Mouse (Mus musculus) kidney, adult 18-20 months (tissue): ENCODE measurements at regions not wholly inside any gene's neighbourhood (a gene's known extent, or its start where the extent isn't known, plus 50 kb on each side); places are given as distances from the start of the nearest gene placed in this dataset.
"Not testable (repeated sequence)": the region's sequence is repeated elsewhere in the genome, so short reads cannot be mapped to it uniquely, and the experiment has no call there.

Experiments used
- DNase-seq: peaks from one replicate; pipeline ENCODE4 v3.0.0; 2021

DNA sequence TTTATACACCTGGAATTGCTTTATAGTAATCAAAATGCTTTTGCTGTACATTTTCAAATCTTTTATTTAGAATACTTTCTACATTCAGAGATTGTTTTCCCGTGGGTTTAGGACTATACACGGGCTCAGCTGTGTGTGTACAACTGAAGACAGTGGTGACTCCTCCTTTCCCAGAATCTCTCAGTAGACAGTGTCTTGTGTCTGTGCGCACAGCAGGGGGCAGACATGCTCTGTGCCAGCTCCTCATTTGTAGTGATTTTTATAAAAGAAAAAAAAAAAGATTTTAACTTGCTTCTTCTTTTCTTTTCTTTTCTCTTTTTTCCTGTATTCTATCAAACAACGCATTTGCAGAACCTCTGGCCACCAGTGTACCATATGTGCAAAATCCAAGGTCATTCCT is 817.3 kb downstream of the Basp1 start:
- no peak for DNase-seq

DNA sequence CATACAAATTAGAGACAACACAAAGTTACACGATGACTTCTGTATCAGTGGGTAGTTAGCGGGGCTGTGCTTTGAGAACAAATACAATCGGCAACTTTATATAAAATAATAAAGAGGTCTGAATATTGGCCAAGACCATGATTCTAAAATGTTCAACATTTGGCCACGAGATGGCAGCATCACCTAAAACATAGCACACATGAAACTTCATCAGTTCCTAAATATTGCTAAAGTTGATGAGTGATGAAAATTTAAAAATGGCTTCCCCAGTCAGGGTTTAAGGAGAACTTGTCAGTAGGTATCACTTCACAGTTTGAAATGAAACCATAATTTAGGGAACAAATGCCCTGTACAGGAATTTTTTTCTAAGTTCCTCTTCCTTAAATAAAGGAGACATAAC is 824.6 kb downstream of the Basp1 start:
- DNase-seq, result peak; percentile 37

DNA sequence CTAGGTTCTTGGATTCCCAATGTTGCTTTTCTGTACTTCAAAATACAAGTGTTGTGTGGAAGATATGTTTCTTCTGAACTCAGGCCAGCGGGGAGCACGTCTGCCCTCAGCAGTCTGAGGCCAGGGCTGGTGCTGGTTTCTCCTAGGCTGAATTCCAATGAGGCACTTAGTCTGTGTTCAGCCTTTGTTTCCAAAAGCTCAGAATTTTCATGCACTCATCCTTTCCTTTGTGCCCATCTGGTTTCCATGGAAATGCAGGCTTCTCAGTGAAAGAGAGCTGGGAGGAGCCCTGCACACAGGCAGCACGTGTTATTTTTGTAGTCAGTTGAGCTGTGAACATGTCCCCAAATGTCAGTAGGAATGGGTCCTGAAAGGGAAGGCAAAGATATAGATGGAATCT is 846.6 kb downstream of the Basp1 start:
- DNase-seq, result no peak

DNA sequence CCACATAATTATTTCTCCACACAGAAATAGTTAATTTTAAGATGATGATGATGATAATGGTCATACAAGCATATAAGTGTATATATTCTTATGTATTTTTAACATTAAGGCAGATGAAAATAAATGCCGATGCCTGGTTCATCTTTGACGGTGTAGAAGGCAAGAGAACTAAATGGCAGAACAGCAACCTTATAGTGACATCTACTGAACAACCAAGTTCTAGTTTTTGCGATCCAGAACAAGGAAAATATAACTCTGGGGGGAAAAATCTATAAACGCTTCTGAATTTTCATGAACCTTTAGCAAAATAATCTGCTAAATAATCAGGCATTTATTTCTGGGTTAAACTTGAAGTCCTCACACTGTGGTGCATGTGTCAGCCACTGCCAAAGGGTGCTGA is 856.8 kb downstream of the Basp1 start:
- no peak for DNase-seq

DNA sequence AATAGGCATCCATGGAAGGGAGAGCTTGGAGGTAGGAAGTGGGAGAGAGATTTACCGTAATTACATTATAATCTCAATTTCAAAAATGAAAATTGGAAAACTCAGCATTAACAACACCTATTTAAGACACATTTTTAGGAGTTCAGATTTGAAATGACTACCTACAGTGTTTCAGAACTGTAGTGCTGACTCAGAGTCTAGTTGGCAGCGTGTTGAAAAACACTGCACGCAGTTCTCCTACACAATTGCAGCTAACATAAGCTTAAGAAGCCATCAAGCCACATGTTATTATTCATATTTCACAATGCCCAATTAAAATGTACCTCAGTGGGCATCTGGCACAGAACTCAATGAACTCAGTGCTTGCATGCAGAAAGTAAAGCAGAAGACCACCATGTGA is 863.5 kb downstream of the Basp1 start:
- no peak for DNase-seq

DNA sequence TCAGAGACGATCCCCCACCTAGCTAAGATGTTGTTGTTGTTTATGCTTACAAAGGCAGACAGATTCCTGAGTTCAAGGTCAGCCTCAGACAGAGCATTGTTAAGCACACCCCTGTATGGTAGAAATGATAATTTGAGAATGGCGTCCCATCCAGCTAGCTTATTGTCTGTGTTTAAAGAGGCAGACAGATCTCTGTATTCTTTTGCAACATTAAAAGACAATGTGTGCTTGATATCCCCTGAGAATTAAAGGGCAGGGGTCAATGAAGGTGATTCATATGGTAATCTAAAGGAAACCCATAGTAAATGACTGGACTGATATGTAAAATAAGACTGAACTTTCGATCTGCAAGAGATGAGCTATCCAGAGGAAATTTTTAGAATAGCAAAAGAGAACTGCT is 883.5 kb downstream of the Basp1 start:
- DNase-seq, result no peak

DNA sequence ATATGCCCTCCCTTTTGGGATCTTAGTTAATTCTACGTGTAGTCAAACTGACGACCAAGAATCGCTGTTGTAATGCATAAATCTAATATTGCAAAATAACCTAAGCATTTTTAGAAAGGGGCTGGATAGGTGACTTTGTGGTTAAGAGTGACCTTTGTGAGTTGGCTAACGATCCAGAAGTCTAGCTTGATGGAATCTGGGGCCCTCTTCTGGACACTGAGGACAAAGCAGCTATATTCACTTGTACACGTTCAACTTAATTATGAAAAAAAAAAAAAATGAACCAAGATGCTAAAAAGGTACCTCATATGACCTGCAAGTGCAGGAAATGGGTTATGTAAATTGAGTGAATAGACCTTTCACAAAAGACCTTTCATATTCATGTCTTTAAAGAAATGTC is 886.2 kb downstream of the Basp1 start:
- no peak for DNase-seq

DNA sequence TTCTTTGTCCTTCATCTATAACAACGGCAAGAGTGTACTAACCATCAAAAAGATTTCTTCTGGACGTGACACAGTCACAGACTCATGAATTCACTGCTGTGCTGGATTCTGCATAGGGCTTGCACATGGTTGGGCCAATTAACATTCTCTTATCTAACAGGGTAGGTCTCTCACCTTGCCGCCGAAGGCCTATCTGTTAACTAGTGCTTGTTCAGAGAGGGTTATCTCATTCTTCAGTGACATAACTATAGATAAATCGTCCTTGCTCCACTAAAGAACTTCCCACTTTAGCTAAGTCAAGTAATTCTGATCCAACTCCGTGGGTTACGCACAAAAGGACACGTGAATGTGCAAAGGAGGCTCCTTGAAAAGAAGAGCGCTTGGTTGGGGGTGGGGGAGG is 899.6 kb downstream of the Basp1 start:
- no peak for DNase-seq

DNA sequence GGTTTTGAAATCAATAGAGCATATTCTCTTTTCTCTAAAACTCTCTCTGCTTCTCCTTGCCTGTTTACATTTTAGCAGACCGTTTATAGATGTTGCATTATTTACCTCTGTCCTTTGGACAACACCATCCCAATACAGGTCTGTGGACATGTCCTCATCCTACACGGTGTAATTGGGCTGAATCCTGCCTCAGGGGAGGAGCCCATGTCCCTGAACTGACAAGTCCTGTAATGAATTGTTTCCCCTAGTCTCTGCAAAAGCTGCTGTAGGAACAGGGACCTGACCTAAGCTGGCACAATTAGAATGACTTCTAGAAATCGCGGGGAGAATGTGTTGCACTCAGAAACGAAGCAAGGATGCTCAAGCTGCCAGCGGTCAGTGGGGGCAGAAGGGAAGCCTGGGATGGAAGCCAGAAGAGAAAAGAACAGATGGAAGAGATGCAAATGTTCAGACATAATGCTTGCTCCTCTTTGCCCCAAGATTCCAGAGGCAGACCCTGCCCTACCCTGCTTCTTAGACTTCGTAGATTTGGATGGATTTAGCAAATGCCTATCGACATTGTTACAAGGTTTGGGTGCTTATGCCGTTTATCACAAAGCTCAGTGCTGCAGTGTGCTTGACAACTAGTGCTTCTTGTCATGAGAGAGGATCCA is 911.5 kb downstream of the Basp1 start:
- no peak for DNase-seq

DNA sequence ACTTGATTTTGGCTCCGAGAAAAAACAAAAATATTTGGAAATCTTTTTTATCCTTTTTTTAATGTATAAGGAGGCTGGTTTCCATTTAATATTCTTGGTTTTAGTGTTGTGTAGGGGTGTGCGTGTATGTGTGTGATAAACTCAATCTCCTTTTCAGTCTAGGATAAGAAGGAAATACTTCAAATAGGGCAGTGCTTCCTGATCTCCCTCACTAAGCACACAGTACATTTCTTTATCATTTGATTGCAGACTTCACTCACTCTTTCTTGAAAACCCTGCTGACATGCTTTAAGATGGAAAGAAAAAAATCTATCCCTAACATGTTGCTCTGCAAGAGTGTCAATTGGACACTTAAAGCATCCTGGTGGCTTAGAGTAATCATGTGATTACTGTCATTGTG is 927.3 kb downstream of the Basp1 start:
- no peak for DNase-seq

DNA sequence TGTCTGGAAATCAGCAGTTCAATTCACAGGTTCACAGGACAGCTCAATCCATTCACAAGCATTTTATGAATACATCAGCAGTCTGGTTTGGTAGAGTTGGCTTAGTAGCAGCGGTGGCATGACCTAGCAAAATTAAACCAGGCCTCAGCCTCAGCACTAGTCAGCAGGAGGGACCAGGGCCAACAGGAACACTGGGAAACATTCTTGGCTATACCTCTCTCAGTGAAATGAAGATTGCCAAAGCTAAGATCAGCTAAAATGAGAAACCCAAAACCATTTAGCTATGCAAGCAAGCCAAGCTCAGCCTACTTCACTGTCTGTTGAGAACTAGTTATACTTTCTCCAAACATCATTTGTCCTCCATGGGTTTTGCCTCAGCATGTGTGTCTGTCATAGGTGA is 945.3 kb downstream of the Basp1 start:
- DNase-seq, result no peak

DNA sequence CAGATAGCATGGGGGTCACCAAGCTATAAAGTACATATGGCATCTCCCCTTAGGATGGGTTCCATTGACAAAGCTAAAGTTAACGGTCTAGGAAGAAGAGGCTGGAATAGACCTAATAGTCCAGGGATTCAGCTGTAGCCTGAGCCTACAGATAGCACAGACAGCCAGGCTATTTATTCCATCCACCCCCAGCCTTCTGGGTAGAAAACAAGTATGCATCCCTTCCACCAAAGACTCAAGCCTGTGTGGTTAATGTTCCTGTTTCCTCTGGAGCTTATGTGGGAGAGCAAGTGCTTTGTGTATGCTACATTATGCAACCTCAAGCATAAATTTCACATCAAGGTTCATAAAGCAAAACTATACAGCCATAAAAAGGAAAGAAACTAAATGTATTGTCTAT is 955.8 kb downstream of the Basp1 start:
- DNase-seq, result no peak

DNA sequence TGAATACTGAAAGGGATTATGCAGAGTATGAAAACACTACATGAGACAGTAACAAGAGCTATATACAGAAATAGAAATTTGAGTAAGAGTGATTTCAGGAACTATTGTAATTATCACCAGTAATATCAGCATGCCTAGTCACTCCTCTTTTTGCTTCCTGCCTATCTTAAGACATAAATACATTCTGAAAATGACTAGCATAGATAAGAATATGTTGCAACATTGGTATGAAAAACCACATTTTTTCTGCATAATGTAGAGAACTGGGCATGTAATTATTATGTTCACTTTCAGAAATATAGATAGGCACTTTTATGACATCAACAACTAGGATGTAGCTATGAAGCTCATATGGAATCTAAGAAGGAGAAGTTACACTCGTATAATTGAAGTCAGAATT is 980.5 kb downstream of the Basp1 start:
- no peak for DNase-seq

DNA sequence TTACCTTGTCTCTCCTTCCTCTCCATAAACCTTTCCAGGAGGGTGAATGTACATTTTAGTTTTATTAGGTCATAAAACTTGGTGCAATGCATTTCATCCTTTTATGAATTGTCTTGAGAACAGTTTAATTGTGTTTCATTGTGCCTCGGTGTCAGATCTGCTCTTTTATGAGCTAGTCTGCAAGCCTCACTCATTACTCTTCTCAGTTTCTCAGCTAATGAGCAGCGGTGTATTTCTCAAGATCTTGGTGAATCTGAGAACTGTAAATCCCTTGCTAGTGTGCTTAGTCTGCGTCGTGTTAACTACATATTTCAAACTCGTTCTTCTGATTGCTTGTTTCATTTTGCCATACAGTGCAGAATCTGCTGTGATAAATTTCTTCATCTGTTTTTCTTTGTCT is 984.4 kb downstream of the Basp1 start:
- no peak for DNase-seq

DNA sequence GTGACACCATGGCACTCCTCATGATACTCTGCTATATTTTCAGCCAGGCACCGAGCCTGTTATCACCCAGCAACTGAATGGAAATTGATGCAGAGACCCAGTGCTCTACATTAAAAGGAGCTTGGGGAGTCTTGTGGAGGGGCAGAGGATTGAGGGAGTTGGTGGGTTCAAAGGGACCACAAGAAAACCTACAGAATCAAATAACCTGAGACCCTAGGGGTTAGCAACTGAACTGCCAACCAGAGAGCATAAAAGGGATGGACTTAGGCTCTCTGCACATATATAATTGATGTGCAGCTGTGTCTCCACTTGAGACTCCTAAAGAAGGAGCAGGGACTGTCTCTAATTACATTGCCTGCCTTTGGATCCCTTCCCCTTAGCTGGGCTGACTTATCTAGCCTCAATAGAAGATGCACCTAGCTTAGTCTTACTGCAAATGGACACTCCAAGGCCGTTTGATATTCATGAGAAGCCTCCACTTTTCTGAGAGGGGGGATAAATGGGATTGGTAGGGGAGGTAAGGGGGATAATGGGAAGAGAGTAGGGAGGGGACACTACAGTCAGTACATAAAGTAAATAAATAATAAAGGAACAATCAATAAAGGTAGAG is 991.1 kb downstream of the Basp1 start:
- no peak for DNase-seq

DNA sequence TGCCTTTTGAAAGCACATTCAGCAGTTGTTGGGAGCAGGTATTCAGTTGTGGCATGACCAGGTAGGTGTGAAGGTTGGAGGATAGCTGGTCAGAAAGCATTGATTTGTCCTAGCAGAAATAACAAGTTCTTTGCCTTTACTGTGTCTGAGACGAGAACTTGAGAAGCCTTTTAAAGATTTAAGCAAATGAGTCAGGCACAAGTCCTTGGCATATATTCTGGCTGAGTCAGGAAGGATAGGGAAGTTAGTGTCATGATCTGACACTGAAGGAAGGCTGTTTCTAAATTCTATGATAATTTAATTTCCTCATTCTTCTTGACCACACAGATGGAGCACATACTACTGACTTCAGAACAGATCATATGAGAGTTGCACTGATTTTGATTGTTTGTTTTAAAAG is 993.8 kb downstream of the Basp1 start:
- no peak for DNase-seq

DNA sequence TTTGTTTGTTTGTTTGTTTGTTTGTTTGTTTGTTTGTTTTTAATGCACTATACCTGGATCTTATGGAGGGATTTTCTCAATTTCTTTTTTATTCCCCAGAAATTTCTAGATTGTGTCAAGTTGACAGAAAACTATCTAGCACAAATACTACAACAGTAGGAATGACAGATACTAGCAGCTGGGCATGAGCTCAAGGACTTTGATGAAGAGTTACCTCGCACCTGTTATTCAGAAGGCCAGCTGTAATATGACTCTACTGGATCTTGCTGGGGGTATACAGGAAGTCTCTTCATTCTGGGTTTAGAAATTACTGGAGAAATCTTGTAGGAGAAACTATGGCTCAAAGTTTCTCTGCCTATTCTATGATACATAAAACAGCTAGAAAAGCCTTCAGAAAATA is 994.4 kb downstream of the Basp1 start:
- DNase-seq, result no peak

DNA sequence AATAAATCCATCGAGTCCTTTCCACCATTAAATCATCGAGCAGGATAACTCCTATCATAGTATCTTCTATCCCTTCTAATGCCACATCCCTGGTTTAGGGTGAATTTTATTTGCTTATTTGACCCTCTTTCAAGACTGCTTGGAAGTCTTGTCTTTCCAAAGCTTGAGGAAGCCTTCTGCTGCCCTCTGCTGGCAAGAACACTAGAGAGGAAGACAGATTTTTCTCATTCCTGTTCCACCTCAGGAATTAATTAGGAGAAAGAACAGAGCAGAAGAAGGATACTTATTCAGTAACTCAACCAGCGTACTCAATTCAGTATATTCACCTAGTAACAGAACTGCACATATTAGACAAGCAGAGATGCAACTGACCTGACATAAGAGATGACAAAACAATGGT is 1005.9 kb downstream of the Basp1 start:
- peak; percentile 8 for DNase-seq

DNA sequence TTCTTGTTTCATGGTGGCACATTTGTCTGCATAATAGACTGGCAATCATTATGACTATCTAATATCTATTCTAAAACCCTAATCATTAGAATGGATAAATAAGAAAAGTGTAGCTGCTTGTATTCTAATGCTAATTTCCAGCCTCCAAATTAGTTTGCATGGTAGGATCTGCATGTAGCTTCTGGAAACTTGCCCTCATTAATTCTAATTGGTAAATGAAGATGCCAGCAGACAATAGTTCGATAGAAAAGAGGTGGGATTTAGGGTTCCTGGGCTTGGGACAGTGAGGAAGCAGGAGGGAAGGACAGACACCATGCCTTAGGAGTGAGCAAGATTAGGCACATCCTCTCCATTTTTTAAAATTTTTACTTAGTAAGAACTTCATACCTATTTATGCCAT is 1008.3 kb downstream of the Basp1 start:
- no peak for DNase-seq

DNA sequence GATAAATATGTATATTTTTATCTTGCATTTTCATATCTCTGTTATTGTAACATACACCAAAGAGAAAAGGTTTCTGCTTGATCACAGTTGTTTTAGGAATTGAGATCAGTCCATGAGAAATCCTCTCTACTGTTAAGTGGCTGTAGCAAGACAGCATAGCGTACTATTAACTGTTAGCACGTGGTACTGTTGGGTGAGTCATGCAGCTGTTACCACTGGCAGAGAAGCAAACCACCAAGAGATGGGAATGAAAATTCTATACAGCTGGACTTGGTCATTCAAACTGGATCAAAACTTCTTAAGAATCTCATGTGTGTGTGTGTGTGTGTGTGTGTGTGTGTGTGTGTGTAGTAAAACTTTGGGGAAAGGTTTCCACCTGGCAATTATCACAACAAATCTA is 1013.5 kb downstream of the Basp1 start:
- DNase-seq, result no peak

DNA sequence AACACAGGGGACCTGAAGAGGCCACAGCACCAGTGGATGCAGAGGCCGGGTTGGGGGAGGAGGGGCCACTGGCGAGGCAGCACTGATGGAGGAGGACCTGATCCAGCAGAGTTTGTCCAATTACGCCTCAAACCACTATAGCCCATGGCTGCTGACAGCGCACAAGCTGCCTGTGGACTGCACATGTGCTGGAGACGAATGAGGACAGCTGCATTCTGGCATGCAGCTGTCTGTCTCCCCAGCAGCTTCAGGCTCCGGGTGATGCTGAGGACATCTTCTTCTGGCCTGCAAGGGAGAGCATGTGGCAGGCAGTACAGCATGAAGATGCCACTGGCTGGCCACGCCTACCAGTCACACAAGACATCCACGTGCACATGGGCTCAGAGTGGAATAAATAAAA is 1055.2 kb downstream of the Basp1 start:
- DNase-seq, result no peak

DNA sequence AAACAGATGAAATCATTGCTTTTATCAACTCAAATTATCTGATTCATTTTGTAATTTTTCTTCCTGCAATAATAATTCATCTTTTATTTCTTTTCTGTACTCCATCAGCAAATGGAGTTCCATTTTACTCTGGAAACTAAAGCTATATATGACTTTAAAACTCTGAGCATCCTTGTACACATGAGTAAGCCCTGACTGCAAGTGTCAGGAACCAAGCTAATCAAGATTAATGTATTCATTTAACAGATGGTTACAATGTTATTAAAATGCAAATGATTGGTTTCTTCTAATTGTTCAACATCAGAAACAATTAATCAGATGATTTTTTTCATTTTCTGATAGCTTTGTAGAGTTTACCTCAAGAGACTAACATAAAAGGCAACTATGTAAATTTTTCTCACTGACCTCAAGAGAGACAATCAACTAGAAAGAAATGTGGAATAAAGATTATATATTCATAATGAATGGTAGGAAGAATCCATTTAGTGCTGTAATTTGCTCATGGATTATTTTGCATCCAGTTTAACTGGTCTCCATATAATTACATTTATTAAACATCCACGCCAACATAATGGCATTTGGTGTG is 1064.5 kb downstream of the Basp1 start:
- no peak for DNase-seq

DNA sequence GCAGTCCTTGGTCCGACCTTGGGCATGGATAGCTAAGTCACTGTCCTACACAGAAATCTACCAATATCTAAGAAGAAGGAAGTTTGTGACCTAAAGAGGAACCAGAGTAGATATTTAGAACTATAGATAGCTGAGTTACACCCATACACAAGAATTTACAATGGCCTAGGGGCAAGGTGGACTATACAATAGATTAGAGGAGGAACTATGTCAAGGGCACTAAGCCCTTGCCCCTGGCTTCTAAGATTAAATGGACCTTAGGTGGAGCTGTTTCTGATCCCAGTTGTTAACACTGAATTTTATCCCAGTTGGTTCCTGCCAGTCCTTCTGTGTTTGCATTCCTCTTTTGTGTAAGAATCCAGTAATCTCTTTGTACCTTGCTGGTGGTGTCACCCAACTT is 1077.7 kb downstream of the Basp1 start:
- not testable (repeated sequence) for DNase-seq

DNA sequence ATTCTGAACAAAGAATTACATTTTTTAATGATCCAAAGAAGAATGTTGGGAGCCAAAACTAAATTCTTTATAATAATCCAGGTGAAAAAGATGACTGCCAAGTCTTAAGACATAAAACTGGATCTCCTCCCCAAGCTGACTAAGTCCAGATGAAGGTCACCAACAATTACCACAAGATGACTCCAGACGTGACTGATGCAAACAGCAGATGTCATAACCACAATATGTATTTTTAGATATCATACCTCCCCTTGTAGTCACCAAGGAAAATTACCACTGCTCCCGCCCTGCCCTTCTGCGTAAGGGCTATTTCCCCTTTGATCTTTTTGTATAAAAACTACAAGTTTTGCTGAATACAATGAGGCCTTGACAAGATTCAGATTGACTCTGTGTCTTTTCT is 1110.4 kb downstream of the Basp1 start:
- not testable (repeated sequence) for DNase-seq

DNA sequence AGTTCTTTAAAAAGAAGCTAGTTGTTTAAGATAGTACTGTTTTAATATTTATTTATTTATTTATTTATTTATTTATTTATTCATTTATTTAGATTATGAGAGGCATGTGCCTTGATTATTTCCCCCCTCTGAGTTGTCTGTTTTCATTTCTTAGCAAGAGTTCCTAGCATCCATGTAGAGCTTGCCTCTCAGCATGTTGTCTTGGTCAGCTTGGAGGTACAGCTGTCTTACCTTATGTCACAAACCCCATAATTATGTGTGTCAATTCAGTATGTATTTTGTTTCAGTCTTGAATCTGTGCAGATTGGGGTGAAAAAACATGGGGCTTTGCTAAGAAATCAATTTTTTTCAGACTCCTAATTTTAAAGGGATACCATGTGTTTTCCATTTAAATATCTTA is 1116.3 kb downstream of the Basp1 start:
- DNase-seq, result no peak
